Mouse (Mus musculus) liver, embryonic 18 days (tissue): Measurements from ENCODE around the gene Olfr564. TPM values are rescaled to one million over a fixed set of nuclear protein-coding genes. Genes with fewer than 3 reads are reported as not detected.

Experiments used
- polyA plus RNA-seq: library from polyadenylated mRNA; depleted of rRNA; stranded (reverse); fragments of >200 nt; gene quantifications from 2 replicates; pipeline ENCODE4 v1.2.3, GENCODE M21; 2012; rRNA removed

Olfr564 gene
- not detected in 2 replicates for polyA plus RNA-seq

GRCm38 (mm10) chr7:102803180-102803579, at the start of gene Olfr564:
Gene Olfr564, plus strand, starts transcription at chr7:102803480.

DNA sequence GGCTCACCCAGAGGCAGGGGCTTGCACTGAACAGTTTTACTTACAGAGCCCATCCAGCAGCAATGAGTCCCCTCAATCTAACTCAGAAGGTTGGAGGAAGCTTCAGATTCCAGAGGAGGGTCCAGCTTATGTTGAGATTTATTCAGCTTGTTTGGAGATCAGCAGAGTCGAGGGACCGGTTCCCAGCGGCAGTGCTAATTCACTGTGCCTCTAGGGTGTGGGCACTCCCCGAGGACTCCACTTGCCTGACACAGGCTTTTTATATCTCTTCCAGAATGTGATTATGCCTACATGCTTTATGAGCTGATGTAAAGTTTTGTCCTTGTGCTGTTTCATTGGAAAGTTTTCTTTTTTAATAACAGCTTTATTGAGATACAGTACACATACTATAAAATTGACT, 44.0 kb upstream of the Olfr564 start, which contains the start of the genes Olfr560 and Olfr78:
Gene Olfr560 (minus strand): TSS at position 101 of the 400 bp plus-strand sequence.
Gene Olfr78 (minus strand): TSS at position 206 of the 400 bp plus-strand sequence.

DNA sequence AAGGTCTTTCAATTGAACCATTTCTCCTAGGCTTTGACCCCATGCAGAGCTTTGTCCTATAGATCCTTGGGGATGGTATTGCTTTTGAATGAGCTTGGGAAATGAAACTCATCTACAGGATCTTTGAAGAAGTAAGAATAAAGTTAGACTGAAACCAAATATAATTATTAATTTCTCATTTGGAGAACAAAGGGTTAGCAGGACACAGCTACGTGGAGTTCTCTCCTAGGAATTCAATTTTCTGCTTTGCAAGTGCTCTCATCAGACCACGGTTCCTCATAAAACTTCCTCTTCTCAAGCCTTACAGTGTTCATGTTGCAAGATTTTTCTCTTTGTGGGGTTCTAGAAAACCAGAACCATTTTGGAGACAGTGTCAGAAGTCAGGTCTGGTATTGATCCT, 32.4 kb upstream of the Olfr564 start, which contains the start of gene Olfr561:
Gene Olfr561 (plus strand): TSS at position 301 of the 400 bp plus-strand sequence.

Other genes starting within 250 kb of the Olfr564 start
- gene Trim21, start 238.0 kb upstream of the Olfr564 start, polyA plus RNA-seq: 6.6 and 7.2 TPM in 2 replicates
- gene Olfr550, start 232.0 kb upstream of the Olfr564 start, polyA plus RNA-seq: not detected in 2 replicates
- not detected in 2 replicates for gene Olfr551, start 211.6 kb upstream of the Olfr564 start, polyA plus RNA-seq
- not detected in 2 replicates for gene Olfr552, start 205.7 kb upstream of the Olfr564 start, polyA plus RNA-seq
- not detected in 2 replicates for gene Olfr553, start 185.3 kb upstream of the Olfr564 start, polyA plus RNA-seq
- not detected in 2 replicates for gene Olfr554, start 165.0 kb upstream of the Olfr564 start, polyA plus RNA-seq
- gene Olfr555, start 144.7 kb upstream of the Olfr564 start, polyA plus RNA-seq: not detected in 2 replicates
- gene Olfr556, start 138.6 kb upstream of the Olfr564 start, polyA plus RNA-seq: not detected in 2 replicates
- gene Trim68, start 116.2 kb upstream of the Olfr564 start, polyA plus RNA-seq: 3.2 and 3.4 TPM in 2 replicates
- not detected in 2 replicates for gene Olfr557, start 107.6 kb upstream of the Olfr564 start, polyA plus RNA-seq
- gene Olfr558, start 101.3 kb upstream of the Olfr564 start, polyA plus RNA-seq: 0.02 TPM in 2 replicates
- not detected in 2 replicates for gene Olfr33, start 84.4 kb upstream of the Olfr564 start, polyA plus RNA-seq
- gene Olfr559, start 76.0 kb upstream of the Olfr564 start, polyA plus RNA-seq: not detected in 2 replicates
- gene Olfr560, start 44.1 kb upstream of the Olfr564 start, polyA plus RNA-seq: not detected in 2 replicates
- gene Olfr78, start 44.0 kb upstream of the Olfr564 start, polyA plus RNA-seq: 0.24 and 0.48 TPM in 2 replicates
- gene Olfr561, start 32.3 kb upstream of the Olfr564 start, polyA plus RNA-seq: 0.05 TPM in 1 of 2 replicates, not detected in the other
- not detected in 2 replicates for gene Olfr566, start 55.3 kb downstream of the Olfr564 start, polyA plus RNA-seq
- not detected in 2 replicates for gene Olfr568, start 73.6 kb downstream of the Olfr564 start, polyA plus RNA-seq
- not detected in 2 replicates for gene Olfr569, start 87.4 kb downstream of the Olfr564 start, polyA plus RNA-seq
- gene Olfr570, start 91.1 kb downstream of the Olfr564 start, polyA plus RNA-seq: not detected in 2 replicates
- gene Olfr571, start 114.1 kb downstream of the Olfr564 start, polyA plus RNA-seq: not detected in 2 replicates
- gene Olfr572, start 120.9 kb downstream of the Olfr564 start, polyA plus RNA-seq: not detected in 2 replicates
- not detected in 2 replicates for gene Olfr573-ps1, start 139.1 kb downstream of the Olfr564 start, polyA plus RNA-seq
- gene Olfr574, start 145.0 kb downstream of the Olfr564 start, polyA plus RNA-seq: not detected in 2 replicates
- gene Olfr575, start 155.3 kb downstream of the Olfr564 start, polyA plus RNA-seq: not detected in 2 replicates
- gene Olfr576, start 159.2 kb downstream of the Olfr564 start, polyA plus RNA-seq: not detected in 2 replicates
- gene Olfr577, start 172.5 kb downstream of the Olfr564 start, polyA plus RNA-seq: not detected in 2 replicates
- not detected in 2 replicates for gene Olfr578, start 185.8 kb downstream of the Olfr564 start, polyA plus RNA-seq
- not detected in 2 replicates for gene Olfr582, start 234.5 kb downstream of the Olfr564 start, polyA plus RNA-seq
- gene Olfr583, start 247.8 kb downstream of the Olfr564 start, polyA plus RNA-seq: not detected in 2 replicates